Mouse (Mus musculus) kidney, embryonic 16.5 days (tissue): ENCODE data around the gene Cst8. TPM values are rescaled to one million over a fixed set of nuclear protein-coding genes. Genes with fewer than 3 reads are reported as not detected.

Experiments used
- ATAC-seq: fragments of 200-750 bp; cut with Nextera tagmentation; 2 replicates; pipeline ENCODE4 v1.8.0; 2017; ENCODE audit warnings: moderate TSS enrichment; ENCODE audit not compliant: low FRiP score, low TSS enrichment
- H3K27ac ChIP-seq: fragments of 300-500 bp; sonication (generic); 2 replicates; pipeline ENCODE4 v1.5.1; 2014; ENCODE audit warnings: low read length
- H3K27me3 ChIP-seq: fragments of 300-500 bp; sonication (generic); 2 replicates; pipeline ENCODE4 v1.6.1; 2014; ENCODE audit warnings: low read length, control low read depth, mixed read lengths; ENCODE audit not compliant: insufficient read depth
- H3K36me3 ChIP-seq: fragments of 300-500 bp; sonication (generic); 2 replicates; pipeline ENCODE4 v1.6.1; 2014; ENCODE audit warnings: low read length, control low read depth, mixed read lengths; ENCODE audit not compliant: insufficient read depth
- H3K4me1 ChIP-seq: fragments of 300-500 bp; sonication (generic); 2 replicates; pipeline ENCODE4 v1.6.1; 2014; ENCODE audit warnings: low read length, control low read depth, mixed read lengths; ENCODE audit not compliant: insufficient read depth
- H3K4me2 ChIP-seq: fragments of 300-500 bp; sonication (generic); replicated peaks from 2 replicates; pipeline ENCODE4 v1.6.1; 2014; ENCODE audit warnings: low read depth, low read length
- H3K4me3 ChIP-seq: fragments of 300-500 bp; sonication (generic); 2 replicates; pipeline ENCODE4 v1.5.1; 2014; ENCODE audit warnings: mild to moderate bottlenecking, low read length
- H3K9ac ChIP-seq: fragments of 300-500 bp; sonication (generic); replicated peaks from 2 replicates; pipeline ENCODE4 v1.6.1; 2014; ENCODE audit warnings: low read length
- H3K9me3 ChIP-seq: fragments of 300-500 bp; sonication (generic); 2 replicates; pipeline ENCODE4 v1.6.1; 2016; ENCODE audit warnings: low read length, control low read depth
- WGBS: fragments of 180-500 bp; shearing (Covaris S2); extraction: QIAGEN DNeasy Blood & Tissue Kit; methylation state at CpG from one replicate; pipeline ENCODE4 v1.1.7; 2014; 5-methylcytosine and 5-hydroxymethylcytosine counted together
- polyA plus RNA-seq: library from polyadenylated mRNA; unstranded; fragments of >200 nt; fragmentation: Nextera tagmentation; extraction: Ambion mirVana; gene quantifications from 2 replicates; pipeline ENCODE4 v1.2.1, GENCODE M21; 2015

Cst8 gene
- polyA plus RNA-seq, 1 experiment from 2014 or later: 1.2 TPM

DNA sequence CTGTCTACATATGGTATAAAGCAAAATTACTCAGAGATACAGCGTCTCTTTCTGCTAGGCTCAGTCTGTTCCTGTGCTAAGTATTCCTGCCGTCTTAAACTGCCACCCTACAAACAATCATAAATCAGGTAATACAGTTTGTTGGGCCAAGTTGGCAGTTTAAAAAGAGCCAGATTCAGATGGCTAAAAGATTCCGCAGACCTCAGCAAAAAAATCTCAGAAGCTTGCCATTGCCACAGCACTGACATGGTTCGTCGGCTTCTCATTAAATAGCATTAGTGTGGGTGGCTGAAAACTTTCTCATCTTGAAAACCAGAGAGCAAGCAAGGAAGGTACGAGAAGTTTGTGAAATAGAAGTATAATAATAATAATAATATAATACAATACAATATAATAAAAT, 8.1 kb downstream of the Cst8 start:
- Histone ChIP-seq H3K4me3 (no peak overlapping the region), H3K9me3 (no peaks in the 10 kb centered on the region), H3K27me3 (no peaks in the 10 kb centered on the region), H3K9ac (no peak overlapping the region), H3K27ac (no peak overlapping the region), H3K36me3 (no peaks in the 10 kb centered on the region), H3K4me1 (0 out of 2 replicates have a peak, but pooled peaks cover under 1% of the 10 kb centered on the region), H3K4me2 (no peak overlapping the region)
- ATAC-seq: peak; percentile 51; the same call in 1 of the 2 replicates
- 30% methylated on average over 6 of the region's 6 CpGs for WGBS

- Histone ChIP-seq H3K9me3 (no peaks in the 10 kb centered on the region), H3K4me3 (no peak within 1 kb of the TSS), H3K27ac (no peak within 1 kb of the TSS), H3K36me3 (no peaks in the 10 kb centered on the region), H3K9ac (no peak within 1 kb of the TSS), H3K27me3 (no peaks in the 10 kb centered on the region), H3K4me1 (no peaks in the 10 kb centered on the region), H3K4me2 (no peak within 1 kb of the TSS)
- ATAC-seq: no peak
These were observed 21.3 kb downstream of the Cst8 start, which contains the start of gene Cst13 for GRCm38 (mm10) chr2:148819909-148820308. TSS of gene Cst13 (plus strand) at chr2:148820081.

GRCm38 (mm10) chr2:148825986-148826385, 27.4 kb downstream of the Cst8 start:
- 47% methylated on average over 1 of the region's 1 CpGs for WGBS
- Histone ChIP-seq H3K36me3 (no peaks in the 10 kb centered on the region), H3K4me3 (no peak overlapping the region), H3K27ac (no peak overlapping the region), H3K27me3 (no peaks in the 10 kb centered on the region), H3K9me3 (no peaks in the 10 kb centered on the region), H3K4me1 (no peaks in the 10 kb centered on the region), H3K4me2 (no peak overlapping the region), H3K9ac (no peak overlapping the region)
- no peak for ATAC-seq

DNA sequence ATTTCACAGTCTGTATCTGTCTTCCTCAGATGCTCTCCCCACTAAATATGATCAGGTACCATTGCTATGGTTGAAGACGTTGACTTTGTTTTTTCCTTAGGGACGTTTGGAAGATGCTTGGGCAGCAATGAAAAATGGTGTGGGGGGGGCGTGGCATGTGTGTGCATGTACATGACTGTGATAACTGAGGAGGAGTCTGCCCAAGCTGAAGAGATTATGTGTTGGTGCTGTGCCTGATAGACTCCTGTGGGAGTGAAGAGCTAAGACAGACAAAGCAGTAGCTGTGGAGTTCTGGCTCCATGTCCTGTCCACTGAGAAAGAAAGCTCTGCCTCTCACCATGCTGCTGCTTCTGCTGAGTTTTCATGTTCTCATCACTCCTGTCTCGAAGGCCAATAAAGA, 36.3 kb downstream of the Cst8 start, which contains the start of gene Cst9:
Cst9 (plus strand) TSS at position 236 of the 400 bp plus-strand sequence.
- no peaks in the 10 kb centered on the region for H3K4me1 ChIP-seq
- 61% methylated on average over 4 of the region's 4 CpGs for WGBS
- H3K9me3 ChIP-seq: no peaks in the 10 kb centered on the region
- no peak for ATAC-seq
- H3K27ac ChIP-seq: no peak within 1 kb of the TSS
- H3K9ac ChIP-seq: no peak within 1 kb of the TSS
- no peaks in the 10 kb centered on the region for H3K36me3 ChIP-seq
- H3K27me3 ChIP-seq: no peaks in the 10 kb centered on the region
- H3K4me2 ChIP-seq: no peak within 1 kb of the TSS
- no peak within 1 kb of the TSS for H3K4me3 ChIP-seq

DNA sequence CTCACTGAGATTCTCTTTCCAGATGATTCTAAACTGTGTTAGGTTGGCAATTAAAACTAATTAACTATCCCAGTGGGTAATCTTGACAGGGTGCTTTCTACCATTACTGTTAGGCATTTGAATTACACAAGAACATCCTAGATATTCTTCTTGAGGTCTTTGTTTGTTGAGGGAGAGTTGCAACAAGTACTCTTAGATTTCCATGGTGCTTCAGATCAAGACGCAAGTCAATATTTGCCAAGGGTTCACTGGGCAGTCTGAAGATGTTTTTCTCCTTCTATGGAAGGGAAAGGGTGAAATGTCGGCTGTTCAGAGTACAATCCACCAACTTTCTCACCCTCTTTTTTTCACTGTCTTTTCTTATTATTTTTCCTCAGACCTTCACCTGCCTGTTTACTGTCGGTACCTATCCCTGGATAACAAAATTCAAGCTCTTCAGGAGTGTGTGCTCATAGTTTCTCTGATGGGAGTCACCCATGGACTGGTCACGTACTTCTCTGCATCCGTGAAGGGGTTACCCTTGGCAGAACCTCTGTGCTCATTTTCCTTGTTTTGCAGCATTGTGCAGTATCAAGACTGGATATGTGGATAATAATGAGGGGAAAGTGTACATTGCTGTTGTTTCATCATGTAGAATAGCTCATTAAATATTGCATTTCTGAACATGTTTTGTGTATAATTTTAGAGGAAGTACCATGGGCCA, 39.6 kb downstream of the Cst8 start:
- H3K4me1 ChIP-seq: no peaks in the 10 kb centered on the region
- H3K36me3 ChIP-seq: no peaks in the 10 kb centered on the region
- H3K9ac ChIP-seq: no peak overlapping the region
- no peaks in the 10 kb centered on the region for H3K27me3 ChIP-seq
- no peak overlapping the region for H3K27ac ChIP-seq
- no peaks in the 10 kb centered on the region for H3K9me3 ChIP-seq
- 86% methylated on average over 5 of the region's 5 CpGs for WGBS
- H3K4me2 ChIP-seq: no peak overlapping the region
- no peak overlapping the region for H3K4me3 ChIP-seq
- ATAC-seq: no peak

- WGBS: 82% methylated on average over 2 of the region's 2 CpGs
- H3K4me2 ChIP-seq: no peak overlapping the region
- H3K27me3 ChIP-seq: no peaks in the 10 kb centered on the region
- no peaks in the 10 kb centered on the region for H3K36me3 ChIP-seq
- no peak for ATAC-seq
- no peak overlapping the region for H3K4me3 ChIP-seq
- no peaks in the 10 kb centered on the region for H3K4me1 ChIP-seq
- H3K27ac ChIP-seq: no peak overlapping the region
- no peak overlapping the region for H3K9ac ChIP-seq
- H3K9me3 ChIP-seq: no peaks in the 10 kb centered on the region
These were observed 40.6 kb downstream of the Cst8 start for GRCm38 (mm10) chr2:148839224-148839623.

DNA sequence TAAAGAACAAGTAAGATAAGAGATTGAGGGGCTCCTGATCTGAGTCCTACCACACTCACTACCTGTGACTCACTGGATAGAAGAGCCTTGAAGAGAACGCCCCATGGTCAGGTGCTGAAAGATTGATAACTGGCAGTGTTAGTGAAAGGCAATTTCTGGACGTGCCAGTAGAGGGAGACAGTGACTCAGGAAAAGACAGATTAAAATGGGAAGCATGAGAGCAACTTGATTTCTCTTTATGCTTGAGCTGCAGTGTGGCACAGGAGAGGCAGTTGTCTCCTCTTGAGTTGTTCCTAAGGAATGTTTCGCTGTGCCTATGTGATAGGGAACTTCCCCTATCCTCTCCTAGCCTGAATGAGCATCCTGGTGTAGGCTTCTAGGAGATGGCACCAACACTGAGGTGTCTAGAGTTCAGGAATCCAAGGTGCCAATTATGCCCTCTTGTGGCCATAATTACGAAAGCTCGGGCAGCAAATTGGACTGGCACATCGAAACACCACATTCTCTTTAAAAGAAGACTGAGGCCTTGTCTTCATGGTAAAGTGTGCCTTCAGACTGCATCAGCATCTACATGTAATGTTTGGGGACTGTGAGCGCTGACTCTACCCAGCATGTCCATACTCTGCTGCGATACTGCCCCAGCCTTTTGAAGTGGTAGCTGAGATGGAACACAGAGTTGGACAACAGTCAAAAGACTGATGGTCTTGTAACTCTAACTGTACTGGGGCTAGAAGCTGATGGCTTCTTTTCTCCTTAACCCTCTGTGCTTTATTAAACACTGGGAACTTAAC, 52.7 kb downstream of the Cst8 start:
- whole genome bisulfite sequencing: 46% methylated on average over 8 of the region's 8 CpGs

More for the DNA sequence above, 52.7 kb downstream of the Cst8 start:
- peak overlapping the region; percentile 27; the same call in 1 of the 2 replicates for H3K4me2 ChIP-seq
- no peak overlapping the region for H3K27ac ChIP-seq
- H3K4me1 ChIP-seq: no peaks in the 10 kb centered on the region
- no peak overlapping the region for H3K9ac ChIP-seq
- H3K27me3 ChIP-seq: no peaks in the 10 kb centered on the region
- no peaks in the 10 kb centered on the region for H3K36me3 ChIP-seq
- no peak overlapping the region for H3K4me3 ChIP-seq
- ATAC-seq: peak; percentile 81; the same call in 1 of the 2 replicates
- H3K9me3 ChIP-seq: no peaks in the 10 kb centered on the region

Other genes starting within 250 kb of the Cst8 start
- 90.4 and 98.0 TPM in 2 replicates for gene Nxt1, start 126.2 kb upstream of the Cst8 start, polyA plus RNA-seq
- gene Gzf1, start 117.8 kb upstream of the Cst8 start, polyA plus RNA-seq: 25.2 and 25.7 TPM in 2 replicates
- 2.5 and 3.3 TPM in 2 replicates for gene Napb, start 66.3 kb upstream of the Cst8 start, polyA plus RNA-seq
- not detected in 2 replicates for gene Cstl1, start 48.4 kb upstream of the Cst8 start, polyA plus RNA-seq
- not detected in 2 replicates for gene Cst11, start 27.3 kb upstream of the Cst8 start, polyA plus RNA-seq
- not detected in 2 replicates for gene 8030411F24Rik, start 16.8 kb upstream of the Cst8 start, polyA plus RNA-seq
- 0.32 TPM in 1 of 2 replicates, not detected in the other for gene Cst12, start 9.4 kb upstream of the Cst8 start, polyA plus RNA-seq
- not detected in 2 replicates for gene Cst13, start 21.3 kb downstream of the Cst8 start, polyA plus RNA-seq
- 0.97 TPM in 1 of 2 replicates, not detected in the other for gene Cst9, start 36.4 kb downstream of the Cst8 start, polyA plus RNA-seq
- not detected in 2 replicates for gene 9230104L09Rik, start 66.3 kb downstream of the Cst8 start, polyA plus RNA-seq
- 421 and 479 TPM in 2 replicates for gene Cst3, start 76.9 kb downstream of the Cst8 start, polyA plus RNA-seq
- not detected in 2 replicates for gene Gm1330, start 204.5 kb downstream of the Cst8 start, polyA plus RNA-seq
- gene Gm10750, start 218.5 kb downstream of the Cst8 start, polyA plus RNA-seq: not detected in 2 replicates